Mouse (Mus musculus): ENCODE data around the gene Gtf2ird1.

GRCm38 (mm10) chr5:134491206-134491605 lies 34.7 kb upstream of the Gtf2ird1 start:
- no peak for TF ChIP-seq CTCF (IDR thresholded peaks at IDR 0.05; ENCODE audit: extremely low read depth, insufficient read depth, low read length)
- no peak for TF ChIP-seq POLR2A (IDR thresholded peaks at IDR 0.05; ENCODE audit: extremely low read depth, insufficient read depth, low read length)
